Mouse (Mus musculus): ENCODE results near the gene Cdh13.

Cdh13 gene

DNA sequence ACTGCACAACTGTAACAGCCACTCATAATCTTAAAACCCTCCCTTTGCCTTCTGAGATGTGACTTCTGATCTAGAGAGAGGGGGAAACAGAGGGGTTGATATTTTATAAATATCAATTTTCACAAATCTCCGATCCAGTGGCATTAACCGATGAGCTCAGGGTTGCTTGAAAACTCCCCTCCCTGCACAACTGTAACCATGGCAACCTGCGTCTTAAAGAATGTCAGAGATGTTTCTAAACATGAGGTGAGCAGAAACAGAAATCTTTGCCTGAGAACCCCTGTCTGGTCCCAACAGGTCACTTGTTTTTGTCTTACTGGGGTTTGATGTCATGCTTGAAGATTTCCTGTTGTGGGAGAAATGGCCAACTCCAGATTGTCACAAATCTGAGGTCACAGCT lies 513.6 kb downstream of the Cdh13 start:
- no peak for DNase-seq (ENCODE audit: low spot score)

- DNase-seq (ENCODE audit: low spot score): no peak
These were observed 519.6 kb downstream of the Cdh13 start for GRCm38 (mm10) chr8:118803168-118803567.

GRCm38 (mm10) chr8:118809660-118810059 lies 526.1 kb downstream of the Cdh13 start:
- no peak for DNase-seq (ENCODE audit: low spot score)

DNA sequence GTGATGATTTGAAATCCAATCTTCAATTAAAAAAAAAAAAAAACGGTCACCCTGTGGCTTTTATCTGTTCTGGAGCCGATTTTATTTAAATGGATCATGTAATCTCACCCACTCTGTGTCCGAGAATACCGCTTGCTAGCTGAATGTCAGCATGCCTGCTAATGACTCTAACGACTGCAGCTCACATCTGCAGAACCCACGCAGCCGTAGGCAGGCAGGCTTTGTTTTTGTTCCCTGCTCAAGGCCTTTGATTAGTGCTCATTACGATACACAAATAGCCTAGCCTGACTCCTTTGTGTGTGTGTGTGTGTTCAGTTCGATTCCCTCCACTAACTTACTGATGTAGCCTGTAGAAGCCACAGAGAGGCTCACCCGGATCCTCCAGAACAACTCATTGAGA lies 531.5 kb downstream of the Cdh13 start:
- no peak for DNase-seq (ENCODE audit: low spot score)

DNA sequence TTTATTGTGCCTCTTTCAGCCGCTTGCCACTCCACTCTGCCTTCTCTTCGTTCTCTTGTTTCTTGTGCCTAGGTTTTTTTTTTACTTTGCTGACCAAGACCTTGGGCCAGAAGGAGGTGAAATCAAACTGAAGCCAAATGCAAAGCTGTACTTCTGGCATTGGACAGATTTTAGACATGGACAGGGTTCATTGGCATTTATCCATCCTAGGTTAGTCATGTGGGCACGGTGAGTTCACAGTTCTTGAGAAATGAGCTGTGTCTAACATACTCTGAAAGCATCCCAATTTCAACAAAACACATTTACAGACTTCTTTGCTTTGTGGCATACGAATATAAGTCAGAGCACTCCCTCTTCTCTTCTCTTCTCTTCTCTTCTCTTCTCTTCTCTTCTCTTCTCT lies 543.2 kb downstream of the Cdh13 start:
- DNase-seq (ENCODE audit: low spot score): no peak

DNA sequence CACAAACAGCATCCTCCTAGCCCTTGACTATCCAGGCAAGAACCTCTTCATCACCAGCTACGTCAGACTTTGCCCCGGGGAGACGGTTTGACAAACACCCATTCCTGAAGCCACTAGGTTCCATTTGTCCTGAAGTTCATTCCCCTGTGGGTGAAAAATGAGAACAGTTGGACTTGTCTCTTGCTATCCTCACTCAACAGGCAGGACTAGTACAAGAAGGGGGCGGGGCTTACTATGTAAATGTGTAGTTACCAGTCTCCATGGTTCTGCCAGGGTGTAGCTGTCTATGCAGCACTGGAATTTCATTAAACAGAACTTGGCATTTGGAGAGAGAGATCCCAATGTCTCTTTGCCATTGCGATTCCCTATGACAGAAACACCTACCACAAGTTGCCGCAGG lies 544.2 kb downstream of the Cdh13 start:
- DNase-seq (ENCODE audit: low spot score): no peak

DNA sequence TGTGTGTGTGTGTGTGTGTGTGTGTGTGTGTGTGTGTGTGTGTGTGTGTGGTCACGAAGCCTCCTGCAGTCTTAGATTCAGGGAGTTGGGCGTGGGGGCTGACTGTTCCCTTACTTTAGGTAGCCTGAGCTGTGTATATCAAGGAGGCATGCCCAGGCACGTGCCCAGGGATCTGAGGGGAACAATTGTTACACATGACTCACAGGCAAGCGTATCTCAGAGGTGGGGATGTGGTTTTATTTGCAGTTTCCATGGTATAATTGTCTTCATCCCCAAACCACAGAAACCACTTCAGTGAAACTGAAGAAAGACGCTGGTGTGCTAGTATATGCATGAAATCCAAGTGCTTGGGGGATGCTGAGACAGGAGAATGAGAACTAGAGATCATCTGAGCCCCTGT lies 546.8 kb downstream of the Cdh13 start:
- no peak for DNase-seq (ENCODE audit: low spot score)

DNA sequence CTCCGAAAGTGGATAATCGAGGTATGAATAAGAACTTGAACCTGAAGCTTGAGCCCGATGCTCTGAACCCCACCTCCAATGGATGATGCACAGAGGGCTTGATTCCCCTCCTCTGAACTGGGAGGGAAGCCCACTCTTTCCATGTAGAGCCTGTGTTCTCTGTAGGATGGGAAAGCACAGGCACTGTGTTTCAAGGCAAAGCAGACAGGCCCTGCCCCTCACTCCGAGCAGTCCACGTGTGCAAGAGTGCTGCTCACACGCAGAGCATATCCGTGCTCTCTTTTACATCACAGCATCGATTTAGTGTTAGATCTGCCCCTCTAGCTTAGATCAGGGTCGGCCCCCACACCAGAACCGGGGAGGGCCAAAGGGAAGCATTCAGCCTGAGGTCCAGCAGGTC lies 547.5 kb downstream of the Cdh13 start:
- DNase-seq (ENCODE audit: low spot score): no peak

GRCm38 (mm10) chr8:118838801-118839200 lies 555.3 kb downstream of the Cdh13 start:
- DNase-seq (ENCODE audit: low spot score): no peak

DNA sequence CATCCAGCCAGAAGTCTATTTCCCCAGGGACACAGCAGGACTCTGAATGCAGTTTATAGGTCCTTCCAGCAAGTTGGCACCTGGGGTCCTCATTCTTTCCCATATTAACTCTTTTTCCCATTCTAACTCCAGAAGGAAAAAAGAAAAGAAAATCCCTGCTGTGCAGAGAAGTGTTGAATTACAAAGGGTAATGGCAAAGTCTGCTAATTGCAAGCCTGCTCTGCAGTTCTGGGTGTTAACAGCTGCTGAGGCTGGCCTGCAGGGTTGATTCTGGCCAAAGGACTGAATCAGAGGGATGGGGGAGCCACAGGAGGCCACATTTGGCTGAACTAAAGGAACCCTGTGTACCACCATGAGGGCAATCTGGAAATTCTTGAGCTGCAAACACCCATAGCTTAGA lies 562.2 kb downstream of the Cdh13 start:
- no peak for DNase-seq (ENCODE audit: low spot score)

- no peak for DNase-seq (ENCODE audit: low spot score)
These were observed 564.5 kb downstream of the Cdh13 start for GRCm38 (mm10) chr8:118848021-118848420.

- DNase-seq (ENCODE audit: low spot score): no peak
These were observed 566.0 kb downstream of the Cdh13 start for GRCm38 (mm10) chr8:118849515-118849914.

DNA sequence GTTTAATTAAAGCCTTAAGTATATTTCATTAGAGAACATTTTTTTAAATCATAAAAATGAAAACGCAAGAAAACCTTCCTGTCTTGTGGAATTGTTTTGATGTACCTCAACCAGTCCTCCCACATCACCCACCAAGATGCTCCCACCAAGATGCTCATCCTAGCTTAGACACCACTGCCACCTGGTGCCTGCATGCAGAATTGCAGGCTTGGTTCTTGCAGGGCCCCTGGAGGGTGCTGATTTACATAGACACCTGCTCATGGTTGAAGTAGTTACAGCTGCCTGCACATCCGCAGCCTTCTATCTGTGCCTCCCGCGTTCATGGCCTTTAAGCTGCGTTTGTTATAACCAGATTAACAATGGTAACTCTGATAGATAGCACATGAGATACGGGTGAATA lies 566.8 kb downstream of the Cdh13 start:
- peak; percentile 66 for DNase-seq (ENCODE audit: low spot score)

- DNase-seq (ENCODE audit: low spot score): no peak
These were observed 567.8 kb downstream of the Cdh13 start for GRCm38 (mm10) chr8:118851361-118851760.

DNA sequence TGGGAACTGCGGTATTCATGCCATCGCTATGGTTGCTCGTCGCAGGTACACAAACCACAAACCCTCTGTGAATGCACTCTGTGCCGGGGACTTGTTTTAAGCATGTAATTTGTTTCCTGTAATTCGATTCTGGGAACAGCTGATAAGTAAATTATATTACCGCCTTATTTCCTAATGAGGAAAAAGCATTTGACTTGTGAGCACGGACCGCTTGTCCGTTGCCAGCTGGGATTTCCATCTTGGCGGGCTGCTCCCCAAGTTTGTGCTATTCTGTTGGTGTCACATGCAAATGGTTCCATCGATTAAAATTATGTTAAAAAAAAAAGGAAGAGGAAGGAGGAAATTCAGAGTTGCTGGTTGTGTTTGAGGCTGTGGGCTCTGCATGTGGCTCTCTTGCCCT lies 569.3 kb downstream of the Cdh13 start:
- no peak for DNase-seq (ENCODE audit: low spot score)

DNA sequence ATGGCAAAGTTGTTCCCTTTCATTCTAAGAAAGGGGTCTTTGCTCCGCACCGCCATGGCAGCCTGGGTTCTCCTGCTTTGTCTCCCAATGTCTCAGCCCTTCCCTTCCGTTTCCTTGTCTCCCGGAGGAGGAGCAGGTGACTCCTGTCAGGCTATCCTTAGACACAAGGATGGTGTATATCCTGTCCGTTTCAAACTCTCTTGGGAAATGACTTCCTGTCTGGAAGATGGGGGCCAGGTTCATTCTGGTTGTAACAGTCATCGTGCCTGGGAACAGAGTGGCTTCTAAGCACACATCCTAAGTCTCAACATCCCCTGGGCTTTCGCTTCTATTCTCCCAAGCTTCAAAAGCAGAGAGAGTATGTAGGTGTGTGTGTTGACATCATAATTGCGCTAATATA lies 571.1 kb downstream of the Cdh13 start:
- no peak for DNase-seq (ENCODE audit: low spot score)

GRCm38 (mm10) chr8:118866332-118866731 lies 582.8 kb downstream of the Cdh13 start:
- DNase-seq (ENCODE audit: low spot score): no peak

DNA sequence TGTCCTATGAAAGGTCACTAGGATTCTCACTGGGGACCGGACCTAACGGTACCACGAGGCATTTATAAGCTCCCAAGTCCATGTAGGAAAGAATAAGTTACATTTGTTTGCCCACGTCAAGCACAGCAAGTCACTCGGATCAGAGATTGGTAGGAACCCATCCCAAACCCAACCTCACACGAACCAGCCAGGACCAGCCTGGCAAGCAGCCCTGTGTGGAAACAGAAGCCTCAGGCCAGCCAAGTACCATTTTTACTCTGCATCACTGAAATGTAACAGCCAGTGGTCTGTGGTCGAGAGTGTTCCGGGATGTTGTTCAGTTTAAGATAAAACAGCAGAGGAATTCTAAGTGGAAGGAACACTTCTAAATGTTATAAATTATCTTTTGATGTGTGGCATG lies 587.2 kb downstream of the Cdh13 start:
- no peak for DNase-seq (ENCODE audit: low spot score)

GRCm38 (mm10) chr8:118879939-118880825 lies 596.6 kb downstream of the Cdh13 start:
- peak; percentile 27 for DNase-seq (ENCODE audit: low spot score)

GRCm38 (mm10) chr8:118884296-118884695 lies 600.8 kb downstream of the Cdh13 start:
- no peak for DNase-seq (ENCODE audit: low spot score)

DNA sequence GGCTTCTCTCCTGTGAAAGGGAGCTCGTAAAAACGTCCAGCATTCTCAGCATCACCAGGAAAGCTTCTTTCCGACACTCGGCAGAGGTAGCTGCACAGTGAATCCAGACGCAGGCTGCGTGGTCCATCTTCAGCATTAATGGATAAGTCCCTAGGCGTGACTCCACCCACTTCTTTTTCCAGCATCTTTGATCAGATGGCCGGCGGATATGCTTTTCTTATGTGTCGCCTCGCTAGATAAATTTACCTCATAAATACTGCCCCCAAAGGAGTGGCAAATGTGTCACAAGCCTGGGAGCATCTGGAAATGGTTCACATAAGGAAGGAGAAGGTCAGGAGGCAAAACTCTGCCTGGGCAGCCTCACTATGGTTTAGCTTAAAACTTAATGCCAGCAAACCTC lies 601.5 kb downstream of the Cdh13 start:
- DNase-seq (ENCODE audit: low spot score): no peak

- no peak for DNase-seq (ENCODE audit: low spot score)
These were observed 618.9 kb downstream of the Cdh13 start for GRCm38 (mm10) chr8:118902402-118902801.

GRCm38 (mm10) chr8:118916513-118916912 lies 633.0 kb downstream of the Cdh13 start:
- DNase-seq (ENCODE audit: low spot score): no peak

GRCm38 (mm10) chr8:118937412-118937811 lies 653.9 kb downstream of the Cdh13 start:
- no peak for DNase-seq (ENCODE audit: low spot score)
